Mouse (Mus musculus): ENCODE data around the gene Yif1a. TPM values are rescaled to one million over a fixed set of nuclear protein-coding genes. Genes with fewer than 3 reads are reported as not detected.
"Not testable (repeated sequence)": the region's sequence is repeated elsewhere in the genome, so short reads cannot be mapped to it uniquely, and the experiment has no call there.

Yif1a gene
- total RNA-seq, 2 experiments from 2014 or later = 13.6 to 43.4 TPM

GRCm38 (mm10) chr19:5082596-5082995 lies 5.7 kb upstream of the Yif1a start:
- ATAC-seq (replicated peaks; ENCODE audit: low FRiP score, low TSS enrichment, poor library complexity, severe bottlenecking) = no peak

GRCm38 (mm10) chr19:5083961-5084833 lies 4.1 kb upstream of the Yif1a start:
- ATAC-seq (replicated peaks; ENCODE audit: low FRiP score, low TSS enrichment, poor library complexity, severe bottlenecking) = no peak

- ATAC-seq (replicated peaks; ENCODE audit: low FRiP score, low TSS enrichment, poor library complexity, severe bottlenecking) = no peak
These were observed 3.5 kb upstream of the Yif1a start for GRCm38 (mm10) chr19:5084834-5085144.

GRCm38 (mm10) chr19:5085145-5085863 lies 3.0 kb upstream of the Yif1a start, which contains the start of gene Tmem151a:
Tmem151a (minus strand) TSS chr19:5085531.
- ATAC-seq (replicated peaks; ENCODE audit: low FRiP score, low TSS enrichment, poor library complexity, severe bottlenecking) = no peak

GRCm38 (mm10) chr19:5086533-5086932 lies 1.8 kb upstream of the Yif1a start:
- ATAC-seq (replicated peaks; ENCODE audit: low FRiP score, low TSS enrichment, poor library complexity, severe bottlenecking) = not testable (repeated sequence)

- no peak for ATAC-seq (replicated peaks; ENCODE audit: low FRiP score, low TSS enrichment, poor library complexity, severe bottlenecking)
These were observed 986 bp downstream of the Yif1a start for GRCm38 (mm10) chr19:5089324-5089723.

- ATAC-seq (replicated peaks; ENCODE audit: low FRiP score, low TSS enrichment, poor library complexity, severe bottlenecking) = no peak
These were observed 3.7 kb downstream of the Yif1a start for GRCm38 (mm10) chr19:5092083-5092482.

GRCm38 (mm10) chr19:5093481-5094242 lies 5.3 kb downstream of the Yif1a start:
- no peak for ATAC-seq (replicated peaks; ENCODE audit: low FRiP score, low TSS enrichment, poor library complexity, severe bottlenecking)

GRCm38 (mm10) chr19:5094243-5094632 lies 5.9 kb downstream of the Yif1a start:
- peak; percentile 78 for ATAC-seq (replicated peaks; ENCODE audit: low FRiP score, low TSS enrichment, poor library complexity, severe bottlenecking)

- ATAC-seq (replicated peaks; ENCODE audit: low FRiP score, low TSS enrichment, poor library complexity, severe bottlenecking) = no peak
These were observed 6.5 kb downstream of the Yif1a start for GRCm38 (mm10) chr19:5094746-5095417.

- ATAC-seq (replicated peaks; ENCODE audit: low FRiP score, low TSS enrichment, poor library complexity, severe bottlenecking) = no peak
These were observed 7.6 kb downstream of the Yif1a start for GRCm38 (mm10) chr19:5095887-5096474.

- ATAC-seq (replicated peaks; ENCODE audit: low FRiP score, low TSS enrichment, poor library complexity, severe bottlenecking) = no peak
These were observed 9.4 kb downstream of the Yif1a start for GRCm38 (mm10) chr19:5097521-5098362.

GRCm38 (mm10) chr19:5098363-5099143 lies 10.2 kb downstream of the Yif1a start, which contains the start of gene Cnih2:
Cnih2 (minus strand) TSS chr19:5098521.
- ATAC-seq (replicated peaks; ENCODE audit: low FRiP score, low TSS enrichment, poor library complexity, severe bottlenecking) = peak; percentile 32; the same call in 1 of the 2 replicates

GRCm38 (mm10) chr19:5106074-5106473 lies 17.7 kb downstream of the Yif1a start:
- no peak for ATAC-seq (replicated peaks; ENCODE audit: low FRiP score, low TSS enrichment, poor library complexity, severe bottlenecking)

- peak; percentile 92 for ATAC-seq (replicated peaks; ENCODE audit: low FRiP score, low TSS enrichment, poor library complexity, severe bottlenecking)
These were observed 18.4 kb downstream of the Yif1a start, which contains the start of gene Rab1b for GRCm38 (mm10) chr19:5106731-5107191. Rab1b (minus strand) TSS chr19:5107072.

- no peak for ATAC-seq (replicated peaks; ENCODE audit: low FRiP score, low TSS enrichment, poor library complexity, severe bottlenecking)
These were observed 19.4 kb downstream of the Yif1a start for GRCm38 (mm10) chr19:5107556-5108270.

GRCm38 (mm10) chr19:5108271-5108575 lies 19.9 kb downstream of the Yif1a start:
- ATAC-seq (replicated peaks; ENCODE audit: low FRiP score, low TSS enrichment, poor library complexity, severe bottlenecking) = 0 out of 2 replicates have a peak, but pooled peaks have one; percentile 27
